Mouse (Mus musculus): ENCODE data around the gene Esp16. TPM values are rescaled to one million over a fixed set of nuclear protein-coding genes. Genes with fewer than 3 reads are reported as not detected.
"Not testable (repeated sequence)": the region's sequence is repeated elsewhere in the genome, so short reads cannot be mapped to it uniquely, and the experiment has no call there.

Esp16 gene
- polyA plus RNA-seq (2012; rRNA removed), result not detected in 2 replicates

- not testable (repeated sequence) for H3K4me3 ChIP-seq (replicated peaks; ENCODE audit: extremely low read depth, low read depth, low read length); H3K4me1 ChIP-seq (ENCODE audit: control insufficient read depth, insufficient read depth, low read length); DNase-seq
- WGBS, result 59% methylated on average over 6 of the region's 6 CpGs
Observed at GRCm38 (mm10) chr17:39535842-39536241, at the start of gene Esp16. Gene Esp16 (plus strand): TSS chr17:39536142.

DNA sequence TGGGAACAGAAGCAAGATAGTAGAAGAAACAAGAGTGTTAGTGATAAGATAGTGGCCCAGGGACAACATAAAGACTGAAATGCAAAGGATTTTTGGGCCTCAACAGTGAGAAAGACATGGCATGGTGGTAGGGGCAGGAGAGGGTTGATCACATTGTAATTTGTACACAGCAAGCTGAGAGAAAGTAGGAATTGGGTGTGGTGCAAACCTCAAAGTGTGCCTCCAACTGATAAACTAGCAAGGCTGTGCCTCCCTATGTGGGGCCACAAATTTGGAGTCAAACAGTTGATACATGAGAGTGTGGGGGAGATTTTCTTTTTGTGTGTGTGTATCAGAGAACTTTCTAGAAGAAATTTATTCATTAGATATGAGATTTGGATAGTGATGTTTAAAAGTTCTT, 37.9 kb upstream of the Esp16 start:
- H3K4me1 ChIP-seq (ENCODE audit: control insufficient read depth, insufficient read depth, low read length); H3K4me3 ChIP-seq (replicated peaks; ENCODE audit: extremely low read depth, low read depth, low read length); DNase-seq: not testable (repeated sequence)

Other genes starting within 250 kb of the Esp16 start
- gene Esp18, start 129.8 kb upstream of the Esp16 start, polyA plus RNA-seq (2012; rRNA removed), result not detected in 2 replicates
- not detected in 2 replicates for gene Esp15, start 104.8 kb downstream of the Esp16 start, polyA plus RNA-seq (2012; rRNA removed)